Mouse (Mus musculus): Measurements from ENCODE around the gene 1700102P08Rik. TPM values are rescaled to one million over a fixed set of nuclear protein-coding genes. Genes with fewer than 3 reads are reported as not detected.

The 1700102P08Rik gene
- polyA plus RNA-seq, 1 experiment from 2014 or later: 0.43 TPM

DNA sequence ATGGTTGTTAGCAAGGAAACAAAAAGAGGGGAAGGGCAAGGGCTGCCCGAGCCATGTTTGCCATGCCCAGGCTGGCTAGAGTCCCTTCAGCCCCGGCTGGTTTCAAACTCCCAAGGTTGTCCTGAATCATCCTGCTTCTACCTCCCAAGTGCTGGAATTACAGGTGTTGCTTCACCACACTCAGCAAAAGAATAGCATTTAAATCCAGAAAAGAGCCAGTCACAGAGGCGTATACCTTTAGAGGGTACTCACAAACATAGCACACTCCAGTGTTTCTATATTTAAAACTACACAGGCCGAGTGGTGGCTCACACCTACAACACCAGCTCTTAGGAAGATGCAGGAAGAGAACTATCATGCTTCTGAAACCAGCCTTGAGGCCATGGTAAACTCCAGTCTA lies 16.9 kb downstream of the 1700102P08Rik start:
- 65% methylated on average over 4 of the region's 4 CpGs for WGBS
- no peaks in the 10 kb centered on the region for H3K36me3 ChIP-seq (ENCODE audit: control insufficient read depth, insufficient read depth, low read length)

DNA sequence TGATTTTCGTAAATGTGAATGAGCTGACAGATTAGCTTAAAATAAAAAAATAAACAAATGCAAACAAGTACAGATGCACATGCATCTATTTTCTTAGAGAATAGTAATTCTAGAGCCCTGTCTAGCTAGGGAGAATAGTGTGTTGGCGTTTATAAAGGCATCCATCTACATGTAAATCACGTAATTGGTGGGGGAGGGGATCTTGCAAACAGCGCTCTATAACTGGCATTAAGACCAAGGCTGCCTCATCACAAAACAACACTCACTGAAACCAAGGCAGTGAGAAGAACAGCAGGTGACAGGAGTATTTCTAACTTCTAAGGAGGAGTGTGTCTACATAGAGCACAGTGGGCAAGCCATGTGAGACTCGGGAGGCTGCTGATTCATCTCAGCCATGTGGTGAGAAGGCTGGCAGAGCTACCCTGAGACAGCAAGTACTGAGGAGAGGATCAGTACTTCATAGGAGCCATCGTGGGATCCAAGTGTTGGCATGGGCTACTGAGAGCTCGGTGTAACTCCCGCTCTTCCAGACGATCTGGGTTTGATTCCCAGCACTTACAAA lies 18.9 kb downstream of the 1700102P08Rik start:
- Histone ChIP-seq H3K4me3 (ENCODE audit: control insufficient read depth in 1 of 2, insufficient read depth in 1 of 2, low read depth in 1 of 2, low read length in 2 of 2) (no peak overlapping the region), H3K9me3 (ENCODE audit: control insufficient read depth, low read length) (no peaks in the 10 kb centered on the region), H3K4me2 (ENCODE audit: low read length) (no peak overlapping the region), H3K9ac (ENCODE audit: low read length) (no peak overlapping the region), H3K27me3 (ENCODE audit: control insufficient read depth, insufficient read depth, low read length) (no peaks in the 10 kb centered on the region), H3K27ac (replicated peaks in 1 of 2; ENCODE audit: control insufficient read depth in 1 of 2, insufficient read depth in 1 of 2, low read depth in 2 of 2, low read length in 2 of 2) (no peak overlapping the region), H3K4me1 (ENCODE audit: control insufficient read depth in 2 of 2, insufficient read depth in 2 of 2, low read length in 2 of 2) (peaks cover 0 to 2% of the 10 kb centered on the region in 2 experiments; a peak in 2 of 4 replicates), H3K36me3 (ENCODE audit: control insufficient read depth, insufficient read depth, low read length) (no peaks in the 10 kb centered on the region)
- no peak for ATAC-seq (ENCODE audit: insufficient number of reproducible peaks, insufficient read depth, low FRiP score, low read depth)
- WGBS: 78% methylated on average over 9 of the region's 9 CpGs

More for the DNA sequence above, 16.9 kb downstream of the 1700102P08Rik start:
- Histone ChIP-seq H3K4me3 (ENCODE audit: control insufficient read depth in 1 of 2, insufficient read depth in 1 of 2, low read depth in 1 of 2, low read length in 2 of 2) (no peak overlapping the region), H3K9me3 (ENCODE audit: control insufficient read depth, low read length) (no peaks in the 10 kb centered on the region), H3K27me3 (ENCODE audit: control insufficient read depth, insufficient read depth, low read length) (no peaks in the 10 kb centered on the region), H3K4me2 (ENCODE audit: low read length) (no peak overlapping the region), H3K27ac (replicated peaks in 1 of 2; ENCODE audit: control insufficient read depth in 1 of 2, insufficient read depth in 1 of 2, low read depth in 2 of 2, low read length in 2 of 2) (no peak overlapping the region), H3K4me1 (ENCODE audit: control insufficient read depth in 2 of 2, insufficient read depth in 2 of 2, low read length in 2 of 2) (peaks cover 0 to 2% of the 10 kb centered on the region in 2 experiments; a peak in 2 of 4 replicates), H3K9ac (ENCODE audit: low read length) (no peak overlapping the region)
- no peak for ATAC-seq (ENCODE audit: insufficient number of reproducible peaks, insufficient read depth, low FRiP score, low read depth)

DNA sequence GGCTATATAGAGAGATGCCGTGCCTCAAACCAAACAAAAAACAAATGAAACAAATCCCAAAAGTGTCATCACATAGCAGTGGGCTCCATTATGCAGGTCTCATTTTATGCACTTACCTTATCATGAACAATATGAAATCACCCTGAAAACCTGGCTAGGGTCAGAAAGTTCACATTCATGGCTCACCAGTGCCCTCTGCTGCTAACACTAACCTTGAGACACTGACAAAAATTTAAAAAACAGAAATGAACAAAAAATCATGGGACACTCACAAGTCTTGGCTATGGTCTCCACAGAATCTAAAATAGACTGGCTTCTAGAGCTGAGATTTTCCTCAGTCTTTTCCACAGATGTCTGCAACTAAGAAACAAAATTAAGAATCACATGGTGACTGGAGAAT lies 19.6 kb downstream of the 1700102P08Rik start:
- Histone ChIP-seq H3K4me3 (ENCODE audit: control insufficient read depth in 1 of 2, insufficient read depth in 1 of 2, low read depth in 1 of 2, low read length in 2 of 2) (no peak overlapping the region), H3K4me2 (ENCODE audit: low read length) (no peak overlapping the region), H3K4me1 (ENCODE audit: control insufficient read depth in 2 of 2, insufficient read depth in 2 of 2, low read length in 2 of 2) (peaks cover 0 to 2% of the 10 kb centered on the region in 2 experiments; a peak in 2 of 4 replicates), H3K9me3 (ENCODE audit: control insufficient read depth, low read length) (no peaks in the 10 kb centered on the region), H3K27me3 (ENCODE audit: control insufficient read depth, insufficient read depth, low read length) (no peaks in the 10 kb centered on the region), H3K36me3 (ENCODE audit: control insufficient read depth, insufficient read depth, low read length) (no peaks in the 10 kb centered on the region), H3K9ac (ENCODE audit: low read length) (no peak overlapping the region), H3K27ac (replicated peaks in 1 of 2; ENCODE audit: control insufficient read depth in 1 of 2, insufficient read depth in 1 of 2, low read depth in 2 of 2, low read length in 2 of 2) (no peak overlapping the region)
- 82% methylated on average over 1 of the region's 1 CpGs for WGBS
- no peak for ATAC-seq (ENCODE audit: insufficient number of reproducible peaks, insufficient read depth, low FRiP score, low read depth)

DNA sequence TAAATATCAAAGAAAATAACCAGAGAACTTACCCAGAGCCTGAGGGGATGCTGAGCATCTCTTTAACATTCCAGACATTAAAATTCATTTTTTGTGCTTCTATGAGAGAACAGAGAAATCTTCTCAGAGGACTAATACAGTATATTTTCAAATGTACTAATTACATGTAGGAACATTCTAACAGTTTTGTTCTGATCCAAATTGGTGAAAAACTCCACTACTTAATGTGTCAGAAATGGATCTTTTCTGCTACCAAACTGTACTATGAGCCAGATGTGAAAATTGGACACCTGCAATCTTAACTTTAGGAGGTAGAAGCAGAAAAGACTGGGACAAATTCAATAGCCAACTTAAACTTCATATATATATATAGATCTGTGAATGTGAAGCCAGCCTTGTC lies 35.8 kb downstream of the 1700102P08Rik start, which contains the start of gene Ccdc36:
Ccdc36 (minus strand) TSS at position 101 of the 400 bp plus-strand sequence.
- Histone ChIP-seq H3K27ac (replicated peaks in 1 of 2; ENCODE audit: control insufficient read depth in 1 of 2, insufficient read depth in 1 of 2, low read depth in 2 of 2, low read length in 2 of 2) (no peak within 1 kb of the TSS), H3K4me1 (ENCODE audit: control insufficient read depth in 2 of 2, insufficient read depth in 2 of 2, low read length in 2 of 2) (no peaks in the 10 kb centered on the region; a peak in 1 of 4 replicates), H3K9ac (ENCODE audit: low read length) (no peak within 1 kb of the TSS; the same call in 1 of the 2 replicates), H3K4me3 (ENCODE audit: control insufficient read depth in 1 of 2, insufficient read depth in 1 of 2, low read depth in 1 of 2, low read length in 2 of 2) (no peak within 1 kb of the TSS), H3K9me3 (ENCODE audit: control insufficient read depth, low read length) (no peaks in the 10 kb centered on the region), H3K4me2 (ENCODE audit: low read length) (no peak within 1 kb of the TSS), H3K27me3 (ENCODE audit: control insufficient read depth, insufficient read depth, low read length) (no peaks in the 10 kb centered on the region), H3K36me3 (ENCODE audit: control insufficient read depth, insufficient read depth, low read length) (no peaks in the 10 kb centered on the region)
- no peak for ATAC-seq (ENCODE audit: insufficient number of reproducible peaks, insufficient read depth, low FRiP score, low read depth)

DNA sequence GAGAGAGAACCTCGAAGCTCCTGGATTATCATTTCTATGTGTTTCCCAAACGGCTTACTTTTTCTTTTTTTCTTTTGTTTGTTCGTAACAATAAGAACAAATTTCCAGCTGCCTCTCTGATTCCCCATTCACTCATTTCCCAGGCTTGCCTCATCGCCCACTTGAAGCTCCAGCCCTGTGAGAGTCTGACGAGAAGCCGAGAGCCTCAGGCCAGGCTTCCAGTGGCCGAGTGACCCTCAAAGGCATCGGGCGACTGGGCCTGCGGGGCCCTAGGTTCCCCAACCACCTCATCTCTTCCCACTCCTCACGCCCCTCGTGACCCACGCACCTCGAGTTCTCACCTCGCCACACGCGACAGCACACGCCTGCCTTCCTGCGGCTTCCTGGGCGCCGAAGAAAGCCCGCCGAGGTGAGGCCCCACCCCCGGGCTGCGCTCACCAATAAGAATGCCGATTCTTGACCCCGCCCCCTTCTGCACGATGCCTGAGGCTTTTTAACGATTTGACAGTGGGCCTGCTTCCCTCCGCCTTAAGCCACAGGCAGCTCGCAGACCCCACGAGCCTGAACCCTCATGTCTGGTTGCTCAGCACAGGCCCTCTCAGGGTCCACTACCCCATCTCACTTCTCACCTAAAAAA lies 38.9 kb downstream of the 1700102P08Rik start:
- Histone ChIP-seq H3K4me2 (ENCODE audit: low read length) (peak overlapping the region; percentile 63), H3K4me1 (ENCODE audit: control insufficient read depth in 2 of 2, insufficient read depth in 2 of 2, low read length in 2 of 2) (no peaks in the 10 kb centered on the region; a peak in 1 of 4 replicates), H3K27me3 (ENCODE audit: control insufficient read depth, insufficient read depth, low read length) (no peaks in the 10 kb centered on the region), H3K9me3 (ENCODE audit: control insufficient read depth, low read length) (no peaks in the 10 kb centered on the region), H3K9ac (ENCODE audit: low read length) (peak overlapping the region; percentile 59; the same call in 1 of the 2 replicates), H3K4me3 (ENCODE audit: control insufficient read depth in 1 of 2, insufficient read depth in 1 of 2, low read depth in 1 of 2, low read length in 2 of 2) (peak overlapping the region; percentile 21 to 38), H3K27ac (replicated peaks in 1 of 2; ENCODE audit: control insufficient read depth in 1 of 2, insufficient read depth in 1 of 2, low read depth in 2 of 2, low read length in 2 of 2) (no peak overlapping the region), H3K36me3 (ENCODE audit: control insufficient read depth, insufficient read depth, low read length) (no peaks in the 10 kb centered on the region)
- 32% methylated on average over 32 of the region's 32 CpGs for WGBS
- no peak for ATAC-seq (ENCODE audit: insufficient number of reproducible peaks, insufficient read depth, low FRiP score, low read depth)

DNA sequence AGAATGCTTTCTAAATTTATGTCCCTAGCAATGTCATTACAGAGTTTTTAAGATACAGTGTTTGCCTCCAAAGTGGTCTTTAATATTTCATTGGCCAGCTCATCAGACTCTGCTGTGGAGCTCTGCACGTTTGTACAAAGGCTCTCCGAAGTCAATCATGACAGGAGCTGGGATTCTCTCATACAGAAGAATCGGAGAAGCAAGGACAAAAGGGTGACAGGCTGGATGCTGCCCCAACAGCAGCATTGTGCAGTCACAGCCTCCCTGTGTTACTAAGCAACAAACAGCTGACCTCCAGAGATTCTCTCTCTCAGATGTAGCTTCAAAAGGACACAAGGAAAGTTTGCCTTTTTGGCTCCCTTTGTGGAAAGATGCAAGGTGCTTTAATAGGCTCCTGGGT lies 43.6 kb downstream of the 1700102P08Rik start, which contains the start of gene BC048562:
BC048562 (plus strand) TSS at position 301 of the 400 bp plus-strand sequence.
- peaks cover 3 to 14% of the 10 kb centered on the region in 2 experiments for H3K4me1 ChIP-seq (ENCODE audit: control insufficient read depth in 2 of 2, insufficient read depth in 2 of 2, low read length in 2 of 2)
- H3K4me3 ChIP-seq (ENCODE audit: control insufficient read depth in 1 of 2, insufficient read depth in 1 of 2, low read depth in 1 of 2, low read length in 2 of 2): no peak within 1 kb of the TSS
- H3K9me3 ChIP-seq (ENCODE audit: control insufficient read depth, low read length): no peaks in the 10 kb centered on the region
- 67% methylated on average over 3 of the region's 3 CpGs for WGBS
- no peaks in the 10 kb centered on the region for H3K27me3 ChIP-seq (ENCODE audit: control insufficient read depth, insufficient read depth, low read length)
- H3K36me3 ChIP-seq (ENCODE audit: control insufficient read depth, insufficient read depth, low read length): no peaks in the 10 kb centered on the region
- H3K9ac ChIP-seq (ENCODE audit: low read length): no peak within 1 kb of the TSS
- no peak within 1 kb of the TSS for H3K4me2 ChIP-seq (ENCODE audit: low read length)
- H3K27ac ChIP-seq (replicated peaks in 1 of 2; ENCODE audit: control insufficient read depth in 1 of 2, insufficient read depth in 1 of 2, low read depth in 2 of 2, low read length in 2 of 2): no peak within 1 kb of the TSS
- no peak for ATAC-seq (ENCODE audit: insufficient number of reproducible peaks, insufficient read depth, low FRiP score, low read depth)

DNA sequence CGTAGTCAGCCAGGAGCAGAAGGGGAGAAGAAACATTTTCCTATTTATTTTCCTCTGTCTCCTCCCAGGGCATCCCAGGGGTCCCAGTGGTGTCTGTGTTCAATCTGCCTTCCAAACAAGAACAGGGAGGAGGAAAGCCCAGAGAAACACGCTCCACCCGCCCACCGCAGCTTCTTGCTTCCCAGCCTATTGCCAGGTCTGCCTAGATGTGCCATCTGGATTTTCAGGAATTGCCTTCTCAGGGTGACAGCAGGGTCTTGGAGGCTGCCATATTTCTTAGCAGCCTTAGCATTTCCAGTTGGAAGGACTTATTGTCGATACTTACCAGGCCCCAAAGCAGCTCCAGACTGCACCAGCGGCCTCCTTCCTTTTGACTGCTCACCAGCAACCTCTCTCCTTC lies 46.6 kb downstream of the 1700102P08Rik start:
- Histone ChIP-seq H3K4me1 (ENCODE audit: control insufficient read depth in 2 of 2, insufficient read depth in 2 of 2, low read length in 2 of 2) (peaks cover 3 to 23% of the 10 kb centered on the region in 2 experiments), H3K4me2 (ENCODE audit: low read length) (no peak overlapping the region), H3K9me3 (ENCODE audit: control insufficient read depth, low read length) (no peaks in the 10 kb centered on the region), H3K36me3 (ENCODE audit: control insufficient read depth, insufficient read depth, low read length) (no peaks in the 10 kb centered on the region), H3K9ac (ENCODE audit: low read length) (no peak overlapping the region), H3K27me3 (ENCODE audit: control insufficient read depth, insufficient read depth, low read length) (no peaks in the 10 kb centered on the region), H3K27ac (replicated peaks in 1 of 2; ENCODE audit: control insufficient read depth in 1 of 2, insufficient read depth in 1 of 2, low read depth in 2 of 2, low read length in 2 of 2) (no peak overlapping the region), H3K4me3 (ENCODE audit: control insufficient read depth in 1 of 2, insufficient read depth in 1 of 2, low read depth in 1 of 2, low read length in 2 of 2) (no peak overlapping the region)
- WGBS: 82% methylated on average over 6 of the region's 6 CpGs
- no peak for ATAC-seq (ENCODE audit: insufficient number of reproducible peaks, insufficient read depth, low FRiP score, low read depth)
